In genomic region chr9:69898016-69898415, GRCm38 (mm10) we compare ENCODE assay signal across 33 mouse cellular contexts.
DNase-seq lines count a peak whose midpoint lies in the region; ATAC-seq and TF ChIP-seq lines count a peak whose summit lies in the region.
"Had no signal": no experiment of that assay in that cellular context is flagged by ENCODE, and none has a peak within 500 bp of the region (broad histone marks: within the 10 kb centered on the region; RNA-seq: fewer than 3 reads in every experiment).

No protein-coding gene starts in this region.

- TF ChIP-seq POLR2A in brain, embryonic 14.5 days (IDR thresholded peaks at IDR 0.05; ENCODE audit: borderline replicate concordance, extremely low read depth, insufficient read depth, insufficient read length, poor library complexity, severe bottlenecking): no peak

- no peak for TF ChIP-seq CTCF in brain, embryonic 14.5 days (IDR thresholded peaks at IDR 0.05; ENCODE audit: borderline replicate concordance, extremely low read depth, insufficient read depth, insufficient read length)

- peak; percentile 43 for DNase-seq in embryo, embryonic 11 days
- no peak for DNase-seq in embryo, embryonic 10.5 days (ENCODE audit: low spot score)
- DNase-seq in brain, embryonic 14.5 days (ENCODE audit: low read depth): peak; percentile 49
- peak; percentile 27 for DNase-seq in embryonic facial prominence, embryonic 14.5 days (ENCODE audit: low spot score)
- DNase-seq in urinary bladder, adult 18-20 months (ENCODE audit: low spot score in 2 of 2): no peak
- DNase-seq in lung, postnatal 14 days: no peak
- no peak for DNase-seq in right cerebral cortex, postnatal 25 days
- DNase-seq: adrenal gland, adult 2 months; adrenal gland, postnatal 36 days; cerebellum, adult 2 months; cerebellum, postnatal 14 days; gastrocnemius, postnatal 25 days; heart, adult 18-20 months; heart, postnatal 36 days; kidney, adult 11 months; kidney, postnatal 14 days; liver; lung, adult 2 months; right cerebral cortex, postnatal 14 days; spleen, adult 18-20 months; thymus, postnatal 14 days had no signal

- no peak for ATAC-seq in embryonic facial prominence, embryonic 14.5 days (ENCODE audit: low read depth)
- no peak; the same call in 1 of the 2 replicates for ATAC-seq in limb, embryonic 12.5 days (ENCODE audit: insufficient number of reproducible peaks, insufficient read depth, low FRiP score, low TSS enrichment, low read depth)
- ATAC-seq: activated CD4-positive, CD25-positive, alpha-beta regulatory T cell, adult 4 months; forebrain, embryonic 14.5 days; inflammation-experienced regulatory T-cells, adult 6 months had no signal

- no peak overlapping the region for H3K4me3 ChIP-seq in embryonic facial prominence, embryonic 14.5 days (ENCODE audit: low read depth, low read length)
- H3K4me3 ChIP-seq in limb, embryonic 12.5 days (replicated peaks): no peak overlapping the region
- H3K4me3 ChIP-seq: hindbrain, embryonic 15.5 days; left cerebral cortex, adult 2 months; midbrain, embryonic 12.5 days; myocyte; neural tube, embryonic 12.5 days had no signal

- H3K27ac ChIP-seq in embryonic facial prominence, embryonic 14.5 days (replicated peaks; ENCODE audit: low read depth, low read length): no peak overlapping the region
- no peak overlapping the region for H3K27ac ChIP-seq in limb, embryonic 12.5 days
- H3K27ac ChIP-seq: hindbrain, embryonic 15.5 days; left cerebral cortex, adult 2 months; liver, embryonic 14.5 days; midbrain, embryonic 12.5 days; neural tube, embryonic 12.5 days had no signal

- peak overlapping the region; percentile 23; the same call in 1 of the 2 replicates for H3K4me2 ChIP-seq in embryonic facial prominence, embryonic 14.5 days (ENCODE audit: low read depth, low read length)
- peak overlapping the region; percentile 29; the same call in 1 of the 2 replicates for H3K4me2 ChIP-seq in limb, embryonic 12.5 days
- H3K4me2 ChIP-seq: heart, embryonic 11.5 days; hindbrain, embryonic 15.5 days; midbrain, embryonic 12.5 days; neural tube, embryonic 12.5 days had no signal

- 0 out of 2 replicates have a peak, but pooled peaks cover 4% of the 10 kb centered on the region for H3K4me1 ChIP-seq in embryonic facial prominence, embryonic 14.5 days (ENCODE audit: control insufficient read depth, insufficient read depth, low read length)
- H3K4me1 ChIP-seq in limb, embryonic 12.5 days (replicated peaks): peaks cover 12% of the 10 kb centered on the region; the same call in 1 of the 2 replicates

- H3K27me3 ChIP-seq in embryonic facial prominence, embryonic 14.5 days (replicated peaks; ENCODE audit: control insufficient read depth, insufficient read depth, low read length): peaks cover 4% of the 10 kb centered on the region; the same call in 1 of the 2 replicates
- peaks cover 39% of the 10 kb centered on the region for H3K27me3 ChIP-seq in limb, embryonic 12.5 days
- H3K27me3 ChIP-seq: CH12.LX; hindbrain, embryonic 15.5 days had no signal

- no peaks in the 10 kb centered on the region for H3K9me3 ChIP-seq in embryonic facial prominence, embryonic 14.5 days (ENCODE audit: control insufficient read depth, low read length)
- H3K9me3 ChIP-seq in limb, embryonic 12.5 days: no peaks in the 10 kb centered on the region
- H3K9me3 ChIP-seq: hindbrain, embryonic 15.5 days; midbrain, embryonic 12.5 days; neural tube, embryonic 12.5 days had no signal

- no peaks in the 10 kb centered on the region for H3K36me3 ChIP-seq in embryonic facial prominence, embryonic 14.5 days (ENCODE audit: control insufficient read depth, insufficient read depth, low read length)
- no peaks in the 10 kb centered on the region for H3K36me3 ChIP-seq in limb, embryonic 12.5 days
- H3K36me3 ChIP-seq: hindbrain, embryonic 15.5 days; midbrain, embryonic 12.5 days; neural tube, embryonic 12.5 days had no signal

- WGBS in embryonic facial prominence, embryonic 14.5 days: 27% methylated on average over 10 of the region's 10 CpGs
- WGBS in limb, embryonic 12.5 days: 17% methylated on average over 10 of the region's 10 CpGs

- no peak overlapping the region for H3K9ac ChIP-seq in embryonic facial prominence, embryonic 14.5 days (ENCODE audit: low read depth, low read length)
- H3K9ac ChIP-seq in limb, embryonic 12.5 days (replicated peaks): 0 out of 2 replicates have a peak overlapping the region, but pooled peaks have one; percentile 0
- H3K9ac ChIP-seq: hindbrain, embryonic 15.5 days; liver, embryonic 14.5 days; midbrain, embryonic 12.5 days; neural tube, embryonic 12.5 days had no signal

Comparison
In these comparisons a context has a peak if more than half of its experiments do, and no peak if none do; other contexts are left out.
1. DNase-seq: peak in embryo, embryonic 11 days (single experiment), brain, embryonic 14.5 days (single experiment) and embryonic facial prominence, embryonic 14.5 days (single experiment); none in embryo, embryonic 10.5 days (single experiment), urinary bladder, adult 18-20 months (0 of 2), lung, postnatal 14 days (single experiment) and right cerebral cortex, postnatal 25 days (single experiment).